Mouse (Mus musculus) inflammation-experienced regulatory T-cells, adult 6 months (primary cell): ENCODE results near the gene Caprin1. TPM values are rescaled to one million over a fixed set of nuclear protein-coding genes. Genes with fewer than 3 reads are reported as not detected.
A peak's percentile ranks its signal among the peaks of the same experiment; 100 is the strongest.

Experiments used
- ATAC-seq: one replicate; pipeline ENCODE4 v1.8.0; 2017
- polyA plus RNA-seq, 3 experiments: library from polyadenylated mRNA; unstranded; fragments of 100-300 nt; shearing (Covaris generic); gene quantifications; one replicate each; pipeline ENCODE4 v1.2.1; 2017

The Caprin1 gene
- 100 to 1,000 TPM in 1 of 3 experiments, 10 to 100 TPM in 2; 79.8 to 102 (median 98.3) TPM for polyA plus RNA-seq

DNA sequence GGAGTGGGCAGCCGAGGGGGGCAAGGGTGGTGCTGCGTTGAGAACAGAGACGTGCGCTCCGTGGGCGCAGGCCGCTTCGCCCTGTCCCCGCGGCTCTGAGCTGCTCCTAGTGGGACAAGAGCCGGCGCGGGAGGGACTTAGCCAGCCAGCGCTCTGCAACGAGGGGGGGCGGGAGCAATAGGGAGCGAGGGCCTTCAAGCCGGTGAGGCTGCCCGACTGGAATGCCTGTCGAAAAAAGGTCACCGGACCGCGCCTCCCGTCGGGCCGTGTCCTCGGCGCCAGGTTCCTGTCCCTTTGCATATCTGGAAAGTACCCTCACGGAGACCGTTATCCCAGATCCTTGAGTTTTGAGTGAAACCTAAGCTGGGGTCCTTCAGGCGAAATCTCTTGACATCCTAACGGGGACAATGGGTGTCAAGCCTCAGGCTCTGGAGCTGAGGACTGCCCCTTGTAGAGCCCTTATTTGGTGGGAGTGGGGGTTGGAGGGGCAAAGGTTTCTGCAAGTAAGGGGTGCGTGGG is at the start of gene Caprin1:
Gene Caprin1 (minus strand): TSS at position 159 of the 519 bp plus-strand sequence.
- peak; percentile 74 for ATAC-seq

DNA sequence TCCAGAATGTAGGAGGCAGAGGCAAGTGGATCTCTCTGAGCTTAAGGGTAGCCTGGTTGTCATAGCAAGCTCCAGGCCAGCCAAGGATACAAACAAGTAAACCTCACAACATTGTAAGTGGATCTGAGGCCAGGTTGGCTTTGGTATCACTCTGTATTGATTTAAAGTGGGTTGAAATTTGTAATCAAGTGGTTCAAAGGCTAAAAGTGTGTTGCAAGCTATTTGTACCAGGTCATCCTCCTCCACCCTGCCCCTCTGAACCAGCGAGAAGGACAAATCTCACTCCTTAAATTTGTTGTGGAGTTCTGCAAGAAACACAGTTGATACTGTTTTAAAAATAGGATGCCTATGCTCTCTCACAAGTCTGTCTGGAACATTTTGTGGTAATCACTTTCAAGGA is 49.4 kb upstream of the Caprin1 start:
- ATAC-seq, result no peak

DNA sequence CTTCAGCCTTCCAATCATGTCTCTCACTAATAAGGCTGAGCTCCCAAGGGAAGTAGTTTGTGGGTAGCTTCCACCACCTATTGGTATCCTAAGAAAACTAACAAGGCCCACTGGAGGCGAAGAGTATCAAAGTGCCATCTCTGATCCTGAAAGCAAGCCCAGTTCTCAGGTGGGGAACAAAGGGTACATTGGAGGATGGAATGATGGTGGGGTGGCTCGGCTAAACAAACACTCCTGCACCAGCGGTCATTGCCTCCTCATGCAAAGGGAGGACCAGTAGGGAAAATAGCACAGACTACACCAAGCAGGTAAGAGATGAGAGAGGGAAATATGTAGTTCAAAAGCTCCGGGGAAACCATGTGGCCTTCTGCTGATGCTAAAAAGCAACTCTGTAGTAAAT is 48.8 kb upstream of the Caprin1 start:
- no peak for ATAC-seq

DNA sequence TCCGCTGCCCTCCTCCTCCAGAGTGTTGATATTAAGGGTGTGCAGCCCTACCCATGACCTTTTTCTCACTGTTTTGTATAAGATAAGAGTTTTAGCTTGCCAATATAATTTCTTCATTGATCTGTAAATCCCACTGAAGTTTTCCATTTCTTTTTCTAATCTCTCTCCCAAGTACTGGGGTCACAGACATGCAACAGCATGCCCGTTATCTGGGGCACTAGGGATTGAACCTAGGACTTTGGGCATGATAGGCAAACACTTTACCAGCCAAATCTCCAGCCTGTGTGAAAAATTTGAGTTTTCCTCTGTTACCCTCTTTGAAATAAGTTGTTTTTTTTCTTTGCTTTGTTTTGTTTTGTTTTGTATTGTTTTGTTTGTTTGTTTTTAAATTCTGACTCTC is 46.6 kb upstream of the Caprin1 start:
- ATAC-seq, result no peak

DNA sequence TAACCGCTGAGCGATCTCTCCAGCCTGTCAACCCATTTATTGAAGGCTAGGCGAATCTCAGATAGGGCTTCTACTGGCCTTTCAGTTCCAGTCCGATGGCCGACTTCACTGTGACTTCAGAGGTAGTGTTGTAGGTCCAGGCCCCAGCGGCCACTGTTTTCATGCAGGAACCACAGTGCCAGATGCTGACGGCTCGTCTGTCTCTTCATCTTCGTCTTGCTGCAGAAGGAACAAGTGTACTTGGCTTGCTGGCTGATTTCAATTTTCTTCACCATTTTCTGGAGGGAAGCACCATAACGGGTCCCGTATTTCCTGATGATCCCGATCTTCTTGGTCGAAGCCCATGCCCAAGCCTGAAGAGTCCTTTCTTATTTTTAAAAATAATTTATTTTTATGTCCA is 45.9 kb upstream of the Caprin1 start:
- ATAC-seq, result no peak

DNA sequence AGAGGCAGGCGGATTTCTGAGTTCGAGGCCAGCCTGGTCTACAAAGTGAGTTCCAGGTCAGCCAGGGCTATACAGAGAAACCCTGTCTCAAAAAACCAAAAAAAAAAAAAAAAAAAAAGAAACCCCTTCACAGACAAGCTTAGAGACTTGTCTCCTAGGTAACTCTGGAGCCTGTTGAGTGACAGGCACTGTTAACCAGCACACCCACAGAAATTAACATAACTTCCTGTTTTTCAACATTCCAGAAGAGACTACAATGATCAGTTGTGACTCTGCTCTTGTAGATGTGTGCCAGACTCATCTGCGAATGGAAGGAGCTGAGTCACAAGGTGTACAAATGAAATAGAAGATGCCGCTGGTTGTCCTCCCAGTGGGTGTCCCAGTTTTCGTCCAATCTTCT is 44.9 kb upstream of the Caprin1 start:
- ATAC-seq, result no peak

DNA sequence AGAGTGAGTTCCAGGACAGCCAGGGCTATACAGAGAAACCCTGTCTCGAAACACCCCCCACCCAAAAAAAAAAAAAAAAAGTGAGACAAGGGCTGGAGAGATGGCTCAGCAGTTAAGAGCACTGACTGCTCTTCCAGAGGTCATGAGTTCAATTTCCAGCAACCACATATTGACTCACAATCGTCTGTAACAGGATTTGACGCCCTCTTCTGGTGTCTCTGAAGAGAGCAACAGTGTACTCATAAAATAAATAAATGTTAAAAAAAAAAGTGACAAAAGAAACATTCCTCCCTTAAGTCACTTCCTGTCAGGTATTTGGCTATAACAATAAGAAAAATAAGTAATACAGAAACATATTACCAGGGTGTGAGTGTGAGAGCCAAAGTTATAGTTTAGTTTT is 41.0 kb upstream of the Caprin1 start:
- no peak for ATAC-seq

DNA sequence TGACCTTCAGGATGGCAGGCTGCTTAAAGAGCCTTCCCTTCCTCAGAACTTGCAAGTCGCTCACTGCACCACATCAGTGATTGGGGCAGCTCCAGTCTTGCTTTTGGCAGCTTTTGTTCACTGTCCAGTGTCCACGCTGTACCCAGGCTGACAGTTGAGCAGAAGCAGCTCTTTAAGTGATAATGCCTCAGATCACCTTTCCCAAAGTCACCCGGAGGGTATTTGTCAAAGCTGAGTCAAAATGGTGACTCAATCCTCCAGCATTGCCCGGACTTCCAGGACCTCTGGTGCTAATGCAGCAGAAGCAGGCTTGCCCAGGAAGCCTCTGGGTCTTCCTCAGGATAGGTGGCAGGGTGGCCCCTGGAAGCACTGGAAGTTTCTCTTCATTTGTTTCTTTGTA is 39.7 kb upstream of the Caprin1 start:
- no peak for ATAC-seq

DNA sequence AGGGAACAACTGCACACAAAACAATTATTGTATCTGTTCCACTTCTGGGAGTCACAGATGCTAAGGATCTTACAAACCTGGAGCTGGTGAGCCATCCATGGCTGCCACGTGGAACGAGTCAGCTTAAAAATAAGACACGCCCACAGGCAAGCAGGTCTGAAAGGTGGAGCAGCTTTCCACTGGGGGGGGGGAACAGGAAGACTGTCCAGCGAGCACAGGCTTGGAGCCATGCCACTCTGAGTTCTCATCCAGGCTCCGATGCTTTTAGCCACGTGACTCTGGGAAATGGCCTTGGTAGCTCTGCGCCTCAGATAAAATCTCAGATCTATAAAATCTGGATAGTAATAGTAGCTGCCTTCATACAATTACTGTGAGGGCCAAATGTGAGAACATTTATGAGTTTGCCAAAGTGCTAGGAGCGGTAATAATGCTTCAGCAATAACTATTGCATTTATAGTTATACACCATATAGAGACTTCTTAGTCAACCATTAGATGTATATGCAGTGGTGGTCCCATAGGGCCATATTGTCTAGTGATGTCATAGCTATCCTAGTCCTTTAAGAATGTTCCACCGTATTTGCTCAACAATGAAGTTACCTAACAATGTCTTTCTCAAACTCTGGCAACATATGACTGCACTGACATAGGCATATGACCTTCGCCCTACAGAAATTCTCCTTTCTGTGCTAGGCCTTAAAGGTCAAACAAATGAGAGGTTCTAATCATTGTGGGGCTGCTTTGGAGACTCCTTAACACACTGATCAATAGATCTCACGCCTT is 38.4 kb upstream of the Caprin1 start:
- ATAC-seq, result no peak

DNA sequence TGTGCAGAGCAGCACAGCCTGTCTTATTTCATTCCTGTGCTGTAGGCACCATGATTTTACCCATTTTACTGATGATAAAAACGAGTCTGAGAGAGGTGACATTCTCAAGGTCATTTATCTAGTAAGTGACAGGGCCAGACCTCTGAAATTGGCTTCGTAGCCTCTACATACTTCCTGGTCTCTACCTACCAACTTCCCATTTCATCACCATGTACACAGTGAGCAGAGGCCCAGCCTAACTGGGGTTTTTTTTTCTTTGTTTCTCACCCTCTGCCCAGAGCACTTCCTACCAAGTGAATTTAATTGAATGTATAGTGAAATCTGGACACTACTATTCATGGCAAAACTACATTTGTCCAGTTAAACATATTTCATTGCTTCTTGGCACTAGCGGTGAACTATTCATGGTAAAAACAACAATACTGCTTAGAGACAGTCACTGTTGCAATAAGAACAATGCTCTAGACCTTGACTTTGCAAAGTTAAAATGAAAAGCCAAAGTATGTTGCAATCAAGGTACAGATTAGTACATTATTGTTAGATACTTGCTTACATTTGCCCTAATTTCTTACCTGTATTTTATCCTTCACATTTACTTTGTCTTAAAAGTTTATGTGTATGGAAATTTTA is 36.5 kb upstream of the Caprin1 start:
- ATAC-seq, result no peak

DNA sequence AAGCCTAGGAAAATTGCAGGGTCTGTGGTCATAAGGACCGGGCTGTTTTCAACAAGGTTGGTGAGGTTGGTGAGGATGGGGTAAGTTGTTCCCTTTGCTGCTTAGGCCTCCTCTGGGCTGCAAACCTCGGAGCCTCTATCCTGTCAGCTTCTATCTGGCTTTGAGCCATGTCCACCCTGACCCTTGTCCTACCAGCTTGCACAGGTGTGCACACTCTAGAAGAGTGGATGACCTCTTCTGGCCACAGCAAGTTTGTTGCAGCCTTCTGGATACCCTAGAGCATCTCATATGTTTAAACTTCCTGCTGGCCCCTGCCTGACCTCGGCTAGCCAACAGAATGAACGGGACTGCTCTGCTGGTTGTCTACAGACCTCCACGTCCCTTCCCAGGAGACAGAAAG is 35.5 kb upstream of the Caprin1 start:
- no peak for ATAC-seq

DNA sequence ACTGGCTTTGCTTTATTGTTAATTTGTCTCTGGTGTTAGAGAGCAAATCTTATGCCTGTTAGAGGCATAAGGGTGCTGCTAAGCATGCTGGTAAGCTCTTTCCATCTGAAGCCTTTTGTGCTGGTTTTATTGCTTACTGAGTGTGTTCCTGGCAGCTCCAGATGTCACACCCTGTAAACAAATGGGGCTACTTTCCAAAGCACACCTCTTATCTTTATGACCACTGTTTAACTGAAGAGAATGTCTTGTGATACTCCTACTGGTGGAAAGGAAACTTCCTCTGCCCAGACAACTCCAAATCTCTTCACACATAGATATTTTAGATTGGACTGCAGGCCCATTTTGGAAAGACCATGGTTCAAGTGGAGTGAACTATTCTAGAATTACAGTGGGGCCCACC is 31.5 kb upstream of the Caprin1 start:
- ATAC-seq, result no peak

DNA sequence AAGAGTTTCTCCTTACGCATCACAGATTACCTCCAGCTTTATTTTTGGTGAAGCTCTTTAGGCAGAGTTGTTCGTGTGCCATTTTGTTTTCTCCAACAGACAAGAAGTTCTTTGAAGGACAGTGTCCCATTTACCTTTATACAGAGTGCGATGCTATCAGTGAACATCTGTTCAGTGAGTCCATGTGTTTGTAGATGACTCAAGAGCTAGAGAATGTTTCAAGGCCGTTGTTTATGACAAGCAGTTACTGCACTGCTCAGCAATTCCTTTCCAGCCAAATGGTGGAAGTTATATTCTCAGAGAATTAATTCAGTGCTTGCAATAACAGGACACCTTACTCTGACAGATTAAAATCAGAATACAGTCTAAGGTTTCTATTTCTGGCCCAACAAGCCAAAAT is 27.5 kb upstream of the Caprin1 start:
- ATAC-seq, result no peak

DNA sequence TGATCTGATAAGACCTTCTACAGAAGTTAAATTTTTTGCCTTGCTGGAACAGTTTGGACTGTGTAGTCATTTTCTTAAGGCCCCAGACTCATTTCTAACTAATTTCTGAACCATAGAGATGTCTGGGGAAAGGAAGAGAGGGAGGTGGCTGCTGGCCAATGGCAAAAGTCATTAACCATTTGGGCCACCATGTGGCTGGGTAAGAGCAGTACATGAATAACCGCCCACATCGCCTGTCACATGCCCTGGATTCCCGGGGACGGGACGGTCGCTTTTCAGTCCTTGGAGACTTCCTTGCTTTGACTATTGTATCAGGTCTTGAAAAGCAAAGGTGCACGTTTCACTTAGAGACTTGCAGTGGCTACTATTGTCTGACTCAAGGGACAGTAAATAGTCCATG is 25.1 kb upstream of the Caprin1 start:
- no peak for ATAC-seq

DNA sequence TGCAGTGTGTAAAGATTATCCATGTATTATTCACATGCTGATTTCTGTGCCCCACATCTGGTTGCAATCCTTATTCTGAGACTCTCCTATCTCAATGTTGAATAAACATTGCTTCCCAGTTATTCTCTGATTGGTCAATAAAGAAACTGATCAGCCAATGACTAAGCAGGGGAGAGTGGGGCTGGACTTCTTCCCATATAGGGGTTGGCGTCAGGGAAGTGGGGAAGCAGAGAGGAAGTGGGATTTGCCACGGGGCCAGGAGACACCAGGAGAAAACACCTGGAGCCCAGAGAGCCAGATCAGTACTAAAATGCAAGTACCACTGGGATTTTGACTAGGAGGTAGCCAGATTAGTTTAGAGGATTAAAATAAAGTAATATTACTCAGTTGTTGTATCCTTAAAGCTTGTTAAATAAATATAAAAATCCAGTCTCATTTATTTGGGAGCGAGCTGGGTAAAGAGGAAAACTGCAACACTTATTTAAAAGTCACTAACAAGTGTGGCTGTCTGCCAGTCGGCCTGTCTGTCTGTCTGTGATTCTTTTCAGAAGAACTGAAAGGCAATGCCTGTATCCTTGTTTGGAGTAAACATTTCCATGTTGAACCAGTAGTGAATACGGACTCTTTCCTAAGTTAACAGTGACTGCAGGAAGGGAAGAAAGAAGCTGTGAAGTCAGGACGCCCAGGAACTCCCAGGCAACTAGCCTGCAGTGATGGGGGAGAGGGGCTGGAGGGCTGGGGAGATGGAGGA is 19.9 kb upstream of the Caprin1 start:
- ATAC-seq, result no peak

DNA sequence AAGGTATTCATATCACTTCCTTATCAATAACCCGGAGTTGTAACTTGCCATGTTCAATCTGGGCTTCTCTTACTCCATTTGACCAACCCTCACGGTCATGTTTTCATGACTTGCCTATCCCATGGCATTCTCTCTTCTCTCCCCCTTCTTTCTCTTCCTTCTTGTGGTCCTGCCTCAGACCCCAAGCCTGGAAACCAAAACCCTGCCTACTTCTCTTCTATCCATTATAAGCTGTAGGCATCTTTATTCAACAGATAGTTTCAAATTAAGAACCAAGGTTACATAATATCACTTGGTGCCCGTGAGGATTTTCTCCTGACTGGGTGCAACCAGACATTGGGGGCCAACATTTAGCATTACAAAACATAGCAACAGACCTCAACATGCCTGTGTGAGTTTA is 18.5 kb upstream of the Caprin1 start:
- no peak for ATAC-seq

DNA sequence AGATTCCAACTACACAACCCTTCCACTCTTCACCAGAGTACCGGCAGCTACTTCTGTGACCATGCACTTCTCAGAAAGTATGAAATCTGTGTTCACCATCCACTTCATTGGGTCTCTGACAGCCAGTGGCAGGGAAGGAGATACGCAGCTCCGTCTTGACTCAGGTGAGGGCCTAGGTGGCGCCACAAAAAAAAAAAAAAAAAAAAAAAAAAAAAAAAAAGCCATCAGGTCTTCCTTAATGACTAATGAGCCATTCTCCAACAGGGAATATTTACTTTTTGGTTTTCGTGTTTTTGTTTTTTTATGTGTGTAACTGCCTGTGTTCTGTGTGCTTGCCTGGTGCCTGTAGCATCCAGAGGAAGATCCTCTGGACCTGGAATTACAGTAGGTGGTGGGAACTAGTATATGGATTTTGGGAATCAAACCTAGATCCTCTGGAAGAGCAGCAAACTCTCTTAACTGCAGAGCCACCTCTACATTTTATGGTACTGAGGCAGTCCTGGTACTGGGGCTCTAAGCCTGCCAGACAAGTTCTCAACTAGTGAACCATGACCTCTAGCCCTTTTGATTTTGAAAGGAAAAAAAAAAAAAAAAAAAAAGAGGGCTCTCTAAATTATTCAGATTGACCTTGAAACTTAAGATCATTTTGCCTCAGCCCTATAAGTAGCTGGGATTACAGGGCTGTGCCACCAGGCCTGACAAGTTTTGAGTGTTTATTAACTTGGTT is 14.2 kb upstream of the Caprin1 start:
- no peak for ATAC-seq

DNA sequence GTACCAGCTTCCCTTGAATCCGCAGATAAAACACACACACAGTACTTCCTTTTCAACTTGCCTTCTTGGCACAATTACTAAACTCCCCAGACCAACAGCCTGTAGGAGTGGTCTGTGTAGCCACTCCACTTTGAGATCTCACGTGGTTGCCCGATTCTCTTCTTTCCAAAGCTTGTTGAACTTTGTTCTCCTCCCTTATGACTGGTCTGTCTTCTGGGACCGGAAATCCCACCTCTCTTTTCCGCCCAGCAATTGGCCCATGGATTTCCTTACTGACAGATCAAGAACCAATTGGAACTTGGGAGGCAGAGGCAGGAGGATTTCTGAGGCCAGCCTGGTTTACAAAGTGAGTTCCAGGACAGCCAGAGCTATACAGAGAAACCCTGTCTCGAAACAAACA is 13.0 kb upstream of the Caprin1 start:
- no peak for ATAC-seq

DNA sequence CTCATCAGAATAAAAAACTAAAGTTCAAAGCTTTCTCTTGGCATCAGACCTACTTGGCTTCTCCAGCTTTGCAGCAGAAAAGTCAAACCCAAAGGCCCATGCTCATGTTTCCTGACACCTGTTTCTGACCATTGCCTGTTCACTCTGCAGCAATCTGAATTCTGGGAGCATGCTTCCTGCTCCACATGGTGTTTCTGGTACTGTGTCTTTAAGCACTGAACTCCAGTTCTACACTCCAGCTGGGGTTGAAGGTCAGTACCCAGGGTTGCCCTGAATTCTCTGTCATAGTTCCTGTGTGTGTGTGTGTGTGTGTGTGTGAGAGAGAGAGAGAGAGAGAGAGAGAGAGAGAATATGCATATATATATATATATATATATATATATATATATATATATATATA is 11.0 kb upstream of the Caprin1 start:
- no peak for ATAC-seq

DNA sequence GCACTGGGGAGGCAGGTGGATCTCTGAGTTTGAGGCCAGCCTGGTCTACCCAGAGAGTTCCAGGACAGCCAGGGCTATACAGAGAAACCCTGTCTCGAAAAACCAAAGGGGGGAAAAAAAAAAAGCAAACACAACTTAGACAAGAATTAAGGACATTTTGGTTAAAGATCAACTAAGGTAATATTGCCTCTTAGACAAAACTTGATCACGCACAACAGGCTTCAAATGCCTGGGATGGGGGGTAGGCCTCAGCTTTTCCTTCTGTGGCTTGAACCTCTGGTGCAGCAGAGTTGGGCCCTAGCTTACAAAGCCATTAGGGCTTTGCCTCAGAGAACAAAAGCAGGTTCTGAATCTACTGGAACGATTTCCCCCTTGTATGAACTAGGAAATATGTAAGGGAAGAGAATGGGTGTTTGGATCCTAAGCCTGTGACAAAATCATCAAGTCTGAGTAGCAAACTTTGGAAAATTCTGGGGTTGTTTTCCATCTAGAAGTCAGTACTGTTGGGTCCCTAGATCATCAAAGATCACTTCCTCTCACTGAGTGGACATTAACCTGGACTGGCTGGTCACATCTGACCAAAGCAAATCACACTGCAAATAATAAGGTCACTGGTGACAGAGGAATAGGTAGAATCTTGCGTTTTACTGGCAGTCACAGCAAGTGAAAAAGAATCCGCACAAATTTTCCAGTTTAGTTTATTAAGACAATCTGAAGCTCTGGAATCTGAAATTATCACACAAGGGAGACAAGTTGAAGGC is 6.5 kb upstream of the Caprin1 start:
- ATAC-seq, result no peak

DNA sequence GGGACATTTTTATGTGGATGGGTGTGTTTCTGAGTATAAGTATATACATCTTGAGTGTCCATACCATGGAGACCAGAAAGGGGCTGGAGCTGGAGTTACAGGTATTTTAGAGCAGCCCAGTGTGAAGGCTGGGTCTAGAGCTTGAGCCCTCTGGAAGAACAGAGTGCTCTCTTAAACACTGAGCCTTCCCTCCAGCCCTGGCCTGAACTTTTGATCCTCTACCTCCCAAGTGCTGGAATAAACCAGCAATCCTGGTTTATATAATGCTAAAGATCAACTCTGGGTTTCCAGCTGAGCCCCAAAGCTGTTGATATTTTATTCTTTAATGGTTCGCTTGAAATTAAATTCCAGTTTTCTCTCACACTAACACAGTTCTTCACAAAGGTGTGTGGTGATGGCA is 5.0 kb upstream of the Caprin1 start:
- no peak for ATAC-seq

DNA sequence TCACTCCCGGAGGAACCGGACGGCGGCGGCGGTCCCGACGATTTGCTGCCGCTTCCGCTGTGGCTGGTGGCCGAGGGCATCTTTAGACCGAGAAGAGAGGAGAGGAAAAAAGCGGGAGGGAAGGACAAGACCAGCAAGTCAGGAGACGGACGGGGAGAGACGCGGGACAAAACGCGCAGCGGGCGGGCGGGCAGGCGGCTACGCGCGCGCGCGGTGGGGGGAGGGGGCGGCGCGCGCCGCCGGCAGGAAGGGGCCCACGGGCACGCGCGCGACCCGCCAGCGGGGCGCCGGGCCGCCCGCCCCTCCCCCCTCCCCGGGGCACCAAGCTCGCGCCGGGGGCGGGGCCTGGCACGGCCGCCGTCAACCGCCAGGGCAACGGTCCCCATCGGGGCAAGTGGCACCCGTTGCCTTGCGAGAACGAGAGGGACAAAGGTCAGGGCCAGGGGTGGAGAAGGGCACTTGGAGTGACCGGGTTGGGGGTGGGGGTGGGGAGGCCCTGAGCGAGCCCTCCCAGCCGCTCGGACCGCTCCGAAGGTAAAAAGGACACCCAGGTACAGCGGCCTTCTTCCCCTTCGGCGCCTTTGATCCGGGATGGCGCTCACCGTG is 485 bp downstream of the Caprin1 start:
- peak; percentile 33 for ATAC-seq
